Mouse (Mus musculus) lung, adult 2 months (tissue): ENCODE measurements around the gene Dtd2.

ENCODE experiments used
- CTCF ChIP-seq: fragments of 200-500 bp; IDR thresholded peaks from 2 replicates; pipeline ENCODE4 v1.5.1; 2011; ENCODE audit warnings: mild to moderate bottlenecking, low read length, control low read depth; ENCODE audit not compliant: insufficient read depth
- POLR2A ChIP-seq: fragments of 200-500 bp; IDR thresholded peaks from 2 replicates; pipeline ENCODE4 v1.6.1; 2011; ENCODE audit warnings: low read depth, mild to moderate bottlenecking, control low read depth, low read length, borderline replicate concordance; ENCODE audit errors: extremely low read depth

DNA sequence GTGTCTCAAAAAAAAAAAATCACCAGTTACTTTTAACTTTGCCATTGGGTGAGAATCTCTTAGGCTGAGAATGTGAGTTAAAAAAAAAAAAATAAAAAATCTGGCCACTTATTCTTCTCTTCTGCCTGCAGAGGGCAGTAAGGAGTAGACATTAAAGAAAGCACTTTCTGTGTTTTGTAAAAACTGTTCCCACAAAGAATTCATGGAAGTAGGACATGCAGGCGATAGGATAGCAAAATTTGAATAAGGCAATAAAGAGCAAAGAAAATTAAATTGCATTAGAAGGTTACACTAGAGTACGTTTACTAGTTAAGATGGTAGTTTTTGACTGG is 4.3 kb upstream of the Dtd2 start:
- no peak for TF ChIP-seq POLR2A
- TF ChIP-seq CTCF = no peak
